Mouse (Mus musculus) hindbrain, embryonic 16.5 days (tissue): Measurements from ENCODE around the gene Mdn1. TPM values are rescaled to one million over a fixed set of nuclear protein-coding genes. Genes with fewer than 3 reads are reported as not detected.

ENCODE experiments used
- ATAC-seq: fragments of 200-750 bp; cut with Nextera tagmentation; 2 replicates; pipeline ENCODE4 v1.8.0; 2017; ENCODE audit warnings: moderate TSS enrichment, moderate library complexity
- H3K27ac ChIP-seq: fragments of 300-500 bp; sonication (generic); 2 replicates; pipeline ENCODE4 v1.5.1; 2014; ENCODE audit warnings: low read depth, mild to moderate bottlenecking, control low read depth, low read length, moderate library complexity
- H3K27me3 ChIP-seq: fragments of 300-500 bp; sonication (generic); replicated peaks from 2 replicates; pipeline ENCODE4 v1.6.1; 2014; ENCODE audit warnings: low read length; ENCODE audit not compliant: control insufficient read depth, insufficient read depth
- H3K36me3 ChIP-seq: fragments of 300-500 bp; sonication (generic); 2 replicates; pipeline ENCODE4 v1.6.1; 2014; ENCODE audit warnings: mild to moderate bottlenecking, low read length, moderate library complexity, mixed read lengths; ENCODE audit not compliant: control insufficient read depth, insufficient read depth
- H3K4me1 ChIP-seq: fragments of 300-500 bp; sonication (generic); 2 replicates; pipeline ENCODE4 v1.6.1; 2014; ENCODE audit warnings: low read depth, low read length; ENCODE audit not compliant: control insufficient read depth, insufficient read depth
- H3K4me2 ChIP-seq: fragments of 300-500 bp; sonication (generic); 2 replicates; pipeline ENCODE4 v1.6.1; 2014; ENCODE audit warnings: mild to moderate bottlenecking, low read length, control low read depth, moderate library complexity
- H3K4me3 ChIP-seq: fragments of 300-500 bp; sonication (generic); 2 replicates; pipeline ENCODE4 v1.5.1; 2014; ENCODE audit warnings: mild to moderate bottlenecking, low read length, control low read depth, moderate library complexity
- H3K9ac ChIP-seq: fragments of 300-500 bp; sonication (generic); 2 replicates; pipeline ENCODE4 v1.6.1; 2014; ENCODE audit warnings: low read depth, mild to moderate bottlenecking, control low read depth, low read length, moderate library complexity
- H3K9me3 ChIP-seq: fragments of 300-500 bp; sonication (generic); 2 replicates; pipeline ENCODE4 v1.6.1; 2014; ENCODE audit warnings: mild to moderate bottlenecking, low read length, moderate library complexity; ENCODE audit not compliant: control insufficient read depth
- whole genome bisulfite sequencing: fragments of 180-500 bp; shearing (Covaris S2); extraction: QIAGEN DNeasy Blood & Tissue Kit; methylation state at CpG from one replicate; pipeline ENCODE4 v1.1.7; 2014; 5-methylcytosine and 5-hydroxymethylcytosine counted together
- polyA plus RNA-seq: library from polyadenylated mRNA; unstranded; fragments of >200 nt; fragmentation: Nextera tagmentation; extraction: Ambion mirVana; gene quantifications from 2 replicates; pipeline ENCODE4 v1.2.1, GENCODE M21; 2015

The Mdn1 gene
- 13.5 and 13.9 TPM in 2 replicates for polyA plus RNA-seq

GRCm38 (mm10) chr4:32656918-32657662 is at the start of gene Mdn1:
Mdn1 (plus strand) TSS chr4:32657119.
- Histone ChIP-seq H3K36me3 (peaks cover 3% of the 10 kb centered on the region; the same call in 1 of the 2 replicates), H3K4me2 (peak within 1 kb of the TSS; percentile 59), H3K4me1 (peaks cover 11% of the 10 kb centered on the region), H3K9ac (peak within 1 kb of the TSS; percentile 66), H3K9me3 (no peaks in the 10 kb centered on the region), H3K27me3 (no peaks in the 10 kb centered on the region), H3K27ac (peak within 1 kb of the TSS; percentile 70), H3K4me3 (peak within 1 kb of the TSS; percentile 68)
- ATAC-seq, result peak; percentile 94
- WGBS, result under 1% methylated on average over 68 of the region's 68 CpGs

- Histone ChIP-seq H3K27me3 (no peaks in the 10 kb centered on the region), H3K4me3 (peak within 1 kb of the TSS; percentile 97), H3K4me2 (peak within 1 kb of the TSS; percentile 65), H3K9ac (peak within 1 kb of the TSS; percentile 87), H3K9me3 (no peaks in the 10 kb centered on the region), H3K36me3 (no peaks in the 10 kb centered on the region), H3K27ac (peak within 1 kb of the TSS; percentile 83), H3K4me1 (peaks cover 11% of the 10 kb centered on the region)
- peak; percentile 99 for ATAC-seq
- WGBS, result under 1% methylated on average over 56 of the region's 67 CpGs
Measured at GRCm38 (mm10) chr4:32615034-32615881, 41.7 kb upstream of the Mdn1 start, which contains the start of gene Casp8ap2. Casp8ap2 (plus strand) TSS chr4:32615451.

GRCm38 (mm10) chr4:32621637-32622036 is 35.3 kb upstream of the Mdn1 start:
- Histone ChIP-seq H3K27me3 (no peaks in the 10 kb centered on the region), H3K4me2 (no peak overlapping the region), H3K9me3 (no peaks in the 10 kb centered on the region), H3K9ac (no peak overlapping the region), H3K4me3 (no peak overlapping the region), H3K27ac (no peak overlapping the region), H3K36me3 (no peaks in the 10 kb centered on the region), H3K4me1 (peaks cover 2% of the 10 kb centered on the region; the same call in 1 of the 2 replicates)
- ATAC-seq, result no peak

GRCm38 (mm10) chr4:32651669-32652068 is 5.2 kb upstream of the Mdn1 start:
- Histone ChIP-seq H3K27ac (no peak overlapping the region), H3K4me2 (no peak overlapping the region), H3K27me3 (no peaks in the 10 kb centered on the region), H3K36me3 (peaks cover 15% of the 10 kb centered on the region), H3K4me3 (no peak overlapping the region), H3K9me3 (no peaks in the 10 kb centered on the region), H3K4me1 (peaks cover 3% of the 10 kb centered on the region; the same call in 1 of the 2 replicates), H3K9ac (no peak overlapping the region)
- ATAC-seq, result no peak
- 86% methylated on average over 5 of the region's 5 CpGs for WGBS

- Histone ChIP-seq H3K4me2 (peak overlapping the region; percentile 59), H3K36me3 (peaks cover 3% of the 10 kb centered on the region; the same call in 1 of the 2 replicates), H3K9me3 (no peaks in the 10 kb centered on the region), H3K4me1 (peaks cover 11% of the 10 kb centered on the region), H3K4me3 (peak overlapping the region; percentile 68), H3K9ac (peak overlapping the region; percentile 61), H3K27ac (peak overlapping the region; percentile 70), H3K27me3 (no peaks in the 10 kb centered on the region)
- 57% methylated on average over 11 of the region's 11 CpGs for WGBS
- ATAC-seq, result peak; percentile 57
Measured at GRCm38 (mm10) chr4:32656146-32656904, 594 bp upstream of the Mdn1 start.

GRCm38 (mm10) chr4:32665843-32666242 is 8.9 kb downstream of the Mdn1 start:
- Histone ChIP-seq H3K36me3 (peaks cover 37% of the 10 kb centered on the region), H3K4me3 (no peak overlapping the region), H3K4me1 (no peaks in the 10 kb centered on the region), H3K27me3 (no peaks in the 10 kb centered on the region), H3K27ac (no peak overlapping the region), H3K9ac (no peak overlapping the region), H3K9me3 (no peaks in the 10 kb centered on the region), H3K4me2 (no peak overlapping the region)
- ATAC-seq, result no peak
- 87% methylated on average over 4 of the region's 4 CpGs for WGBS

GRCm38 (mm10) chr4:32668291-32668690 is 11.4 kb downstream of the Mdn1 start:
- Histone ChIP-seq H3K27ac (no peak overlapping the region), H3K27me3 (no peaks in the 10 kb centered on the region), H3K4me3 (no peak overlapping the region), H3K9me3 (no peaks in the 10 kb centered on the region), H3K9ac (no peak overlapping the region), H3K36me3 (peaks cover 49% of the 10 kb centered on the region), H3K4me1 (no peaks in the 10 kb centered on the region), H3K4me2 (no peak overlapping the region)
- ATAC-seq, result no peak
- WGBS, result 77% methylated on average over 1 of the region's 1 CpGs

- no peaks in the 10 kb centered on the region for H3K27me3 ChIP-seq
- no peaks in the 10 kb centered on the region for H3K9me3 ChIP-seq
- no peak for ATAC-seq
- H3K4me3 ChIP-seq, result no peak overlapping the region
- peaks cover 44% of the 10 kb centered on the region for H3K36me3 ChIP-seq
- H3K9ac ChIP-seq, result no peak overlapping the region
- no peak overlapping the region for H3K27ac ChIP-seq
- no peaks in the 10 kb centered on the region for H3K4me1 ChIP-seq
- 86% methylated on average over 2 of the region's 2 CpGs for WGBS
- no peak overlapping the region for H3K4me2 ChIP-seq
Measured at GRCm38 (mm10) chr4:32669825-32670224, 12.9 kb downstream of the Mdn1 start.
